Mouse (Mus musculus): ENCODE data around the gene Itpr1.

Itpr1 gene

DNA sequence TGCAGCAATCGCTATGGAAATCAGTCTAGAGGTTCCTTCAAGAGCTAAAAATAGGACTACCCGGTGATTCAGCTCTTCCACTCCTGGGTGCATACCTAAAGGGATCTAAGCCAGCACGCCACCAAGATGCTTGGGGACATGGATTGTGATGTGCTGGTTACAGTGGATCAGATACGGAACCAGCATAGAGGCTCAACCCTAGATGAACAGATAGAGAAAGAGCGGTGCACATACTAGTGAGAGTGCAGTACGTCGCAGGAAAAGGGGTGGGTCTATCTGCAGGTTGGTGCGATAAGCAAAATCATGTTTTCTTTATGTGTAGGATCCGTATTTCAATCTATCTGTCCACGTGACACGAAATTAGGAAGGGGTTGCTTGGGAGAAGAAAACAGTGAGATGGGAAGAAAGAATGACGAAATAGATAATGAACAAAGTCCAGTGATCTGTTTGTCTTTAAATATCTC lies 113.1 kb downstream of the Itpr1 start:
- no peak for DNase-seq (ENCODE audit: low spot score)

DNA sequence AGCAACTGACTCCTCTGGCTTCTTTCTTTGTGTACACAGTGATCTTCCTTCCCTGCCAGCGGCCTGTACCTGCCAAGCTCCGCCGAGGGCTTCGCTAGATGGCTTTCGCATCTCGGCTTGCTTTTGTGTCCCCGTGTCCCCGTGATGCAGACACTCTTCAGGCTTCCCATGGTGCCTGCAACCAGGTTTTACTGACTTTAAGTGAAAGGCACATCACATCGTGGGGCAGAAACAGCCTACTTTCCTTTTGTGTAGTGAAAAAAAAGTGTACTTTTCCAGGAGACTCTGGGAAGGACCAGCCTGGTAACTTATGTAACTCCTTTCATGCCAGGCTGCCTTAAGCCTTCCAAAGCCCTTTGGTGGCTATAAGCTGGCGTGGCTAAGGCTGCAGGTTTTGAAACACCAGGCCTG lies 113.9 kb downstream of the Itpr1 start:
- no peak for DNase-seq (ENCODE audit: low spot score)

DNA sequence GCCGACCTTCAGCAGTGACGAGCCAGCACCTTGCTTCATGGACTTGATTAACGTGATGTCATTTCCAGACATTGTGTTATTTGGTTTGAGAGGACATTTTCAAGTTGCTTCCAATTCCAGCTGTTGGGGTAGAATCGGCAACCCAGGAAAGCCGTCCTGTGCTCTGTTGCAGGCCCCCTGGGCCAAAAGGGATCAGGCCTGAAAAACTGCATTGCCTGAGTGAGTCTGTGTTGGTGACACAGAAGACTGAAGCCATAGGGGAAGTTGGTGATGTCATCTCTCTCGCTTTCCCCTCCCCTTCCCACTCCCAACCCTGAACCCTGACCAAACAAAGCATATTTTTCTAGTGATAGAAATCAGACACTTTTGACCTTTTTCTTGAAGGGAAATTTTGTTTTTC lies 114.7 kb downstream of the Itpr1 start:
- DNase-seq (ENCODE audit: low spot score) = no peak

DNA sequence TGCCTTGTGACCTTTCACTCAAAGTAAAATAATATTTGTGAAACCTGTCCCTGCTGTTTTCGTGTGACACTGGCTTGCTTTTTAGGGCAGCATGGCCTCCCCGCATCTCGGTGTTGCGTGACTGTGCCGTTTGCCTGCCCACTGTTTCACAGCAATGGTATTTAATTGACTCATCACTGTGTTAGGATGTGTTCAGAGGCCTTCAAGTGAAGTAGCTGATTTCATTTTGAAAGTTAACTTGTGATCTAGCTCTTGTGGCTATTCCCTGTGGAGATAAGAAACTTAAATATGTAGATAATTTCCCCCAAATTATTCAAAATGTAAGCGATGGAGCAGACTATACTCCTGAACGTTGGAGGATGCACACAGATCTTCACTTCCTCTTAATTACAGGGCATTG lies 115.4 kb downstream of the Itpr1 start:
- DNase-seq (ENCODE audit: low spot score) = no peak

DNA sequence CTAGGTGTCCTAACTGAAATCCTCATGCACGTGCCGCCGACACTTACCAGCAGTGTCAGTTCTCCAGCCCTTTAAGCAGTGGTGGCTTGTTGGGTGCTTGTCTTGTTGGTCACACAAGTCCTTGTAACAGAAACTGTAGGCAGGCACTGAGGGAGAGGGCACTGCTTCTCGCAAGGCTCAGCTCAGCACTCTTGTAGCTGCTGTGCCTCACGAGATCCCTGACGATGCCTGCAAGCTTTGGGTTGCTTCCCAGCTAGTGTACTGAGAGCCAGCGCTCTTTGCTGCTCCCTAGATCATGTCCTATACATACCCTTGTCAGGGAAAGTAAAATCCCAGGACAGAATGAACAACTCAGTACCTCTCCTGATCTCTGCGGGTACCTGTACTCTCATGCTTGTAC lies 117.6 kb downstream of the Itpr1 start:
- DNase-seq (ENCODE audit: low spot score) = no peak

DNA sequence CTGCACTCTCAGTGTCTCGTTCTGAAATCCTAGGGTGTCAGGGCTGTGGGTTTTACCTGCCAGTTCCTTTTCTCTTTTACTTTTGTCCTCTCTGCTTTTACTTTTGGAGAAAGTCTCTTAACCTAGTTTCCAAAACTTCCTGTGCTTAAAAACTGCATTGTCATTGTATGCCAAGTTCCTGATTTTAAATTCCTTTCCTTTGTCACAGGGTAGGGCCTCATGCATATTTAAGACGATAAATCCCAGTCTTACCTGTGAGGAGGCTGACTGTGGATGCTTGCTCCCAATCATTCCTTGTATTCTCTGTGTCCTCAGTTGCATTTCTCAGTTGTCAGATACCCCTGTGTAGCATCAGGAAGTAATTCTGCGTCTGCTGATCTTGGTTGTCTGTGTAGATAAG lies 118.4 kb downstream of the Itpr1 start:
- DNase-seq (ENCODE audit: low spot score) = no peak

DNA sequence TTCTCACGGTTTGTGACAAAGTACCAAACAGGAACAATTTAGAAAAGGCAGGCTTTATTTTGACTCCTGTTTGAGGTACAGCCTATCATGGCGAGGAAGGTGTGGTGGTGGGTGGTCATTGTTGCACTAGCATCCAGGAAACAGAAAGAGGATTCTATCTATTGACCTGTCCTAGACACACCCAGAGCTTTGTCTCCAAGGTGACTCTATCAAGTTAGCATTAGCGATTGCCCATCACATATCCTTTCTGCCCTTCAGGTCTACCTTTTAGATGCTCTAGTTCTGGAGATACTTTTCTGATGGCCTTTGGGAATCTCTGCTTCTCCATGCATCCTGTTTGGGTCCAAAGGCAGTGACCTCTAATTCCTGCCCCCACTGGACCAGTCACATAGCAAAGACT lies 121.2 kb downstream of the Itpr1 start:
- DNase-seq (ENCODE audit: low spot score) = no peak

DNA sequence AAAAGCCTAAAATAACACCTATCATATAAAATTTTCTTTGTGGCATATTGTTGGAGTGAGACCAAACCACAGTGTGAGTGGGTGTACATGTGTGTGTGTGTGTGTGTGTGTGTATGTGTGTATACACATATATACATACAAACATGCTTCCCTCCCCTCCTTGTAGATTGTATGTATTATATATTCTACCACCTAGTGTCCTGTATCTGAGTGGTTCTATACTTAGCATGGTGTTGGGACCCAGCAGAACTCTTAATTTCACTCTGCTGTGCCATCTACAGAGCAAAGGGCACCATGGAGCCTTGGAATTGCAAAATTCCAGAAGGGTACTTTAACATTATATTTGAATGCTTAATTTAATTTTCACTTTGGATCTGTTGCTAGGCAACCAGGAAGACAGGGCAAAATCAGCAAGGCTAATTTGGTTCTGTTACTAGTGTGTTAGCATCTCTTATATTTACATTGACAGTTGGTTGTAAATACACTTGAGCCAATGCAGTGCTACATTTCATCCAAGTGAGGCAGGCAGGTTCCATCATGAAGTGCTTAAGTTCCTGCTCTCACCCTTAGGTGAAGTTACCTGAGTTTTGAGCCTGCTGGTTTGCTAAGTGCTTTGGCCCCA lies 122.4 kb downstream of the Itpr1 start:
- DNase-seq (ENCODE audit: low spot score) = no peak

DNA sequence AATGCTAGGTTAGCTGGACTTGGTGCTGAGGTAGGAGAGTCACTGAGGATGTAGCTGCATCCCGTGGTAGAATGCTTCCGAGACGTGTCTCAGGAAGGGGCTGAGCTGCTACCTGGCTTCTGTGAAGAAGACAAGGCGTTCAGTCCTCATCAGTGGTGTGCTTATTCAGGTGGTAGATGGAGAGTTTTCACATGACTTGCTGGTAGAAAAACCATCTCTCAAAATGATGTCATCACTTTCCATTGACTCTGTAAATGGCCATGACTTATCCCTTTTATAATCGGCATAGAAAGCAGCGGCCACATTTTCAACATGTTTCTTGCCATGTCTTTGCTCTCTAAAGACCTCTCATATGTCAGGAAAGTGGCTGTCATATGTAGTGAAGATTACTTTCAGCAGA lies 123.6 kb downstream of the Itpr1 start:
- no peak for DNase-seq (ENCODE audit: low spot score)

DNA sequence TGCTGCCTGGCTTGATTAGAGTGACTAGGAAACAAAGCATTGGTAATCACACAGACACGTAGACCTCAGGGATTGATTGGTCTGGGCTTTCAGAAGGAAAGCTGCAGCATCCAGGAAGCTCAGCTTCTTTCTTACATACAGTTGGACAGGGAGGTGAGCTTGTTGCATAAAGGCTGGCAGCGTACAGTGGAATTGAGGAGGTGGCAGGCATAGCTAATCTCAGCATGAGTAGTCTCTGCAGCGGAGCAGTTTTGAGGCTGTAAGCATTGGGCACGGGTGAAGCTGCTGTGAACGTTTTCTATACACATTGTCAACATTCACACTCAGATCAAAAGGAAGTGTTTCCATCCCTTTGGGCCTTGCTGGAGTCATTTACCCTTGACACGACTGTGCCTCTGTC lies 124.4 kb downstream of the Itpr1 start:
- DNase-seq (ENCODE audit: low spot score) = no peak

DNA sequence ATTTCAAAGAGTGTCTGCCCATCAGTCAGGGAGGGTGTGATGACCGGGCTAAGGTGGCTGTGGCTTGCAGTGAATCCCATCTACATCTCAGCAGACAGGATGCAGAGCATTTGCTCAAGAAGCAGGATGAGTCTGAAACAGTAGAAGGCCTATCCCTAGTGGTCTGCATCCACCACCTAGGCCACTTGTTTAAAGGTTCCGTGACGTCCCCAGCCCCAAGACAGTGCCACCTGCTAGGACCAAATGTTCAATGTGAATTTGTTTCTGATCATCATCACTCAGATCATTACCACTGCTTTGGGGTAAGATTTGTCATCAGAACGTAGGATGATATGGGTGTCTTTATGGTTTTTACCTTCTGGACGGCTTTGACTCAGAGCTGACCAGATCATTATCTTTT lies 125.5 kb downstream of the Itpr1 start:
- no peak for DNase-seq (ENCODE audit: low spot score)

DNA sequence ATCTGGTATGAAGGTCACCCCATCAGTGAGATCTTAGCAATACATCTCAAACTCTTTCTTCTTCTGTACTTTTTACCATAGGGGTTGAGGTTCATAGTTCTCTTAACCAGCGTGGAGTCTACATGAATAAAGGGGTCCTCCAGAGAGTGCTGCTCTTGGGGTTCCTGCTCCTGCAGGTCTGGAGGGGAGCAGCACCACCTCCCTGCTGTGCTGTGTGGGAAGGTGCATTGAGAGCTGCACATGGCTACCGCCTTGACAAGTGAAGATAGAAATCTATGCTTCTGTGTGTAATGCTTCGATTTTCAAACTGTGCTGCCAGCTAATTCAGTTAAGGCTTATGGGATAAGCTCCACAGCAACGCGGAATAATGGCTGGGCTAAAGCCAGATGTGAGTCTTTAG lies 130.1 kb downstream of the Itpr1 start:
- no peak for DNase-seq (ENCODE audit: low spot score)

DNA sequence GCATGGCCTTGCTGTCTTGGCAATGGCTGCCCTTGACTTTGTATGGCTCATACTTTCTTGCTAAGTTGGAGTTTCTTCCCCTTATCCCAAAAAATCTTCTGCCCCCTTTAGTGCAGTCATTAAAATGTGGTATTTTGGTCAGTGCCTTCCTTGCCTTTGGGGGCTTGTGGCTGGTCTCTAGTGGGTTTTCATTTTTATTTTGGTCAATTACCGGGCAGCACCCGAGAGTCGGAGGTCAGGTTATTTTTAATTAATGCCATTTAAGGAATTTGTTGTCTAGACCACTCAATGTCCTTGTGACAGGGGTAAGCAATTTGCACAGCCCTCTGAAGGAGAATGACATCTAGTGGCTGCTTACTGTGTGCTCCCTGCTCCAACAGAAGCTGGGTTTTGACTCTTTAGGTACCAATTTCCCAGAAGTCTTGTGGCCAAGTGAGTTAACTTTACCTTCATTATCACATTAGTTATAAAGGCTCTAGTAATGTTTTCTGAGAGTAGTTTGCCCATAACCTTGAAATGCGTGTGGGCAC lies 130.9 kb downstream of the Itpr1 start:
- no peak for DNase-seq (ENCODE audit: low spot score)

DNA sequence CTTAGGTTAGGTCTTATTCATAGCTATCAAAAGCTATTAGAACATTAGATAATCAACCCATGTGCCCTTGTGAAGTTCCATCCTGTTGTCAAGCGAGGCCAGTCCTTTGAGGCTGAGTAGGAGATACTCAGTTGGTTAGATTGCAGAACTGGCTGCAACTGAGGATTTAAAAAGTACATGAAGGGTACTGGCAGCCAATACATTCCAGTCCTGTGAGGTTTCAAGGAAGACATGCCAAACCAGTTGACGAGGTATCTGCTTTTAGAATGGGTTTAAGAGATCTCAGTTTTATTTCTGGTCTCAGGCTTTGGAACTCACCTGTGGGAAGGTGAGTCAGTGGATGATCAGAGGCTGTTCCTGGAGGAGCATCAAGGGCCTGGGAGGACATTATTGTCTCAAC lies 137.9 kb downstream of the Itpr1 start:
- no peak for DNase-seq (ENCODE audit: low spot score)

DNA sequence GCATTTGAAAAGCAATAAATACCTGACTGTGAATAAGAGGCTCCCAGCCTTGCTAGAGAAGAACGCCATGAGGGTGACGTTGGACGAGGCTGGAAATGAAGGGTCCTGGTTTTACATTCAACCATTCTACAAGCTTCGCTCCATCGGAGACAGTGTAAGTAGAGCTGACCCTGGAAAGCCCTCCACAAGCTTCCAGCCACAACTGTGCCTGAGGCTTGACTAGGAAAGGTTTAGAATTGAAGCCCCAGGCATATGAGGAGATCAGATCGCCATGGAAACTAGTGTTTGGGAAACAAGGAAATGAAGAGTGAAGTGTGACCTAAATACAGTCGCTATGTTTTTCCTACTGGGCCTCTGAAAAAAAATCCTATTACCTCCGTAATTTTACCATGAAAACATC lies 139.1 kb downstream of the Itpr1 start:
- no peak for DNase-seq (ENCODE audit: low spot score)

DNA sequence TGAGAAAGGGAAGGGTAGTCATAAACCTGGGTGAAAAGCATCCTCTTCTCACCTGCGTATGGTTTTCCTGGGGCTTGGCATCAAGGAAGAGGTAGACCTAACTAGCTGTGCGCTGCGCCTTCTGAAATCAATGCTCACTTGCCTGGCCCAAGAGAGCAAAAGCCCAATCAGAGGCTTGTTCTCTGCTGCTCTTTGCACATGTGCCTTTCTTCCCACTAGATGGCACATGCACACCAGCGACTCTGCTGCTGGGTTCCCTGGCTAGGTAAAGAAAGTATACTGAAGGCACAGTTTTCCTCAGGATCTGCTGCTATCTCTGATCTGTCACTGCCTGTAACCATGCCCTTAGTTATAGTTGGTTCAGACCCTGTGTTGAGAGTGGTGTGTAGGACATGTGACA lies 154.5 kb downstream of the Itpr1 start:
- DNase-seq (ENCODE audit: low spot score) = no peak

DNA sequence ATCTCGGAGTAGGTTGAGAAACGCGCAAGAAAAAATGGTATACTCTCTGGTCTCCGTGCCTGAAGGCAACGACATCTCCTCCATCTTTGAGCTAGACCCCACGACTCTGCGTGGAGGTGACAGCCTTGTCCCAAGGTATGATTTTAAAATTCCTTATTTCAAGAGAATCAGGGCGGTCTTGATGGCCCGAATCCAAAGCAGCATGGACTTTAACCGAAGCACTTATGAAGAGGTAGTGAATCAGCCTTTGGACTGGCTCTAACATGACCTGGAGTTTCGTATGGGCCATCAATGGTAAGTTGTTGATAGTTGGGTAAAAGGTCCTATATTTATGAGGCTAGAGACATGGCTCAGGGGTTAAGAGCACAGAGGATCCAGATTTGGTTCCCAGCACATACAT lies 156.1 kb downstream of the Itpr1 start:
- DNase-seq (ENCODE audit: low spot score) = no peak

DNA sequence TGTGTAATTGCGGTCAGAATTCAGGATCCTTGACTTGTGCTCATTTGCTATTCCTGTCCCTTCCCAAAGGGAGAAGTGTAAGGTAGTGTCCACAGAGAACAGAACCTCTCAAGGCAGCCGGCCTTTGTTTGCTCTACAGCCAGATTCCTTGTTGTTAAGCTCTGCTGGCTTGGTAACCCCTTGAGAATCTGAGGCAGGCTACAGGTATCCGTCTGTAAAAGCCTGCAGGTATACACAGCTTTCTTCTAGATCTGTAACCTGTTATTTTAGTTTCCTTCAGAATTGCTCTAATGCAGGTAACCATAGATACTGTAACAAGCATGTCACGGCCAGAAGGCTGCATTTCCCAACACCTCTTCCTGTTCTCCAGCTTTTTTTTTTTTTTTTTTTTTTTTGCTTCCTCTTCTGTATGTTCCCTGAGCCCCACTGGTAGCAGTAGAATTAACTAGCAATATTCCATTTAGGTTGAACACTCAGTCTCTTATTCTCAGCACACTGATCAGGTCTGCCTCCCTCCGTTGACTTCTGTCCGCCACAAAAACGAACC lies 158.5 kb downstream of the Itpr1 start:
- DNase-seq (ENCODE audit: low spot score) = no peak

DNA sequence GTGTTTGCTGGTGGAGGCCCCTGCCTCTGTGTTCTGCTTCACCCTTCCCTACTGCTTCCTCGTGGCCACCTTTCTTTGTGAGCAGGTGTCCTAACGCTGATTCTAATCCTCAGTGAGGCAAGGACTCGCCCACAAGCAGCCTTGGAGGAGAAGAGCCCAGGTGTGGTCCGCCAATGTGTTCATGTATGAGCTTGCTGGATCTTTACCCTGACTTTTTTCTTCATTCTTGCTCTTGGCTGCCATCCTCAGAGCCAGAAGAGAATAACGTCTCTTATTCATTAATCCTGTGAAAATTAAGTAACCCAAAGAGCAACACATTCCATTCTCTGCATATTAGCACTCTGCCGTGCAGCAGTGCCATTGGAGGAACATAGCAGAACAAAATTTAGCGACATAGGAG lies 161.1 kb downstream of the Itpr1 start:
- DNase-seq (ENCODE audit: low spot score) = no peak

DNA sequence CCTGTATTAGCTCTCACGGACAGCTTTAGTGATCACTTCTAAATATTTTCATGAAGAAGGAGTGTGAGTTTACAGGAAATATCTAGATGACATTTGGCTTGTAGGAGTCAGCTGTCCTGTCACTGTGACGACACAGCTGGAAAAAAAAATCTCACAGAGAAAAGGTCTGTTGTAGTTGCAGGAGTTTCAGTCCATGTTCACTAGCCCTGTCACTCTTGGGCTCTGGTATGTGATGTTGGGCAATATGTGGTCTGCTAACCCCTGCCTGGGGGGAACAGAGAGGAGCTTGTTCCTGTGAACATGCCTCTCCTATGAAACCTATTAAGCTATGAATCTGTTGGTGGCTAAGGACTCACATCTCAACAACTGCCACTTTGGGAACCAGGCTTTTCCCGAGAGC lies 166.1 kb downstream of the Itpr1 start:
- DNase-seq (ENCODE audit: low spot score) = no peak

DNA sequence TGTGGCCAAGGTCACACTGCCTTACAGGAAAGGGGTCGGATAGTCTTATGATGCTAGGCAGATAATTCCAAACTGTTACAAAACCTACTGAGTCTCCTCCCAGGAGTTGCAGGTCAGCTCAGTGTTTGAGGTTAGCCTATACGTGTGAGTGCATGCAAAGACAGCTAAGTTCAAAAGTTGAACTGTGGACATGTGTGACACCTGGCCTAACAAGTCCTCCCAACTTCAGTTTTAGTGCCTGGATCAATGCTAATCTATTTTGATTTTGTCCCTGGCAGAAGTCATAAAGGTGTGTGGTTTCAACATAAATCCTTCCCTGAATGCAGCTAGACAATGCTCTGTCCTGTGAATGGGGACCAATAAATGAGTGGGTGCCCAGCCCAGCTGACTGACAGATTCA lies 167.3 kb downstream of the Itpr1 start:
- no peak for DNase-seq (ENCODE audit: low spot score)

DNA sequence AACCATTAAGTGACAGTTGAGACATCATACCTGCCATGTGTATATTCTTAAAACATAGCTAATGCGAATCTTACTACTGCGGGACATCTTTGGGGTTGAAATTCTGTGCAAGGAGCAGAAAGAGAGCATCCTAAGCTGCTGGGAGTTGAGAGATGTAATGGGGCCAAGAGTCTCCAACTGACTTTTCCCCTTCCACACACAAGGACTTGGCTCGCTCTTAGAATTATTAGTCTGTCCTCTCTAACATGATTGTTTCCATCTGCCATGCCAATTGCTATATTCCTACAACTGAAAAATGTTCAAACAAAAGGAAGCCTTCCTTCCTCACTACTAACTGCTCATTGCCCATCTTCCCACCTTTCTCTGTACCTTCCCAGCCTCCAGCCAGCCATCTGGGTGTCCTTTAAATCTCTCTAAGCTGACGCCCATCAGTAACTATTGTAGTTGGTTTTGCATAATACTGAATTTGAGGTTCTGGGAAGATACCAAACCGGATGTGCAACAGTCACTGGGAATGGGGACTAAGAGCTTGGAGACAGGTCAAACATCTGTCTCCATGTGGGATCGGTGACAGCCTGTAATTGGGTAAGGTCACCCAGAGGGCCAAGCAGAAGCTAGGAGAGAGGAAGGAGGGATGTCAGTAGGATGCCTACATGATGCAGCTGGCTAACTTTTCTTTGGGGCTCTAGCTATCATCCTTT lies 177.9 kb downstream of the Itpr1 start:
- no peak for DNase-seq (ENCODE audit: low spot score)

DNA sequence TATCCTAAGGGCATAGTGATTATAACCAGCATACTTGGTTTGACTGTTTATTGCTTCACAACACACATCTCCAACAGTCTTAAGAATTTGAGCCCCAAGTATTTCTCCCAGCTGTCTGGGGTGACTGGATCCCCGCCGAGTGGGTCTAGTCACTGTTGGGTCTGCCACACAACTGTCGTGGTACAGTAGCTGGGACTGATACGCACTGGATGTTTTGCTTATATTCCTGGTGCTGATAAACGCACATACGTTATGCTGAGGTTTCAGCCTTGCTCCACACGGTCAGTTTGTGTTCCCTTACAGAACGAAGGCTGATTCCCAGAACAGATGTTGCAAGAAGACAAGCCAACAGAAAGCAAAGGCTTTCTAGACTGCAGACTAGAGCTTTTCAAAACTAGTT lies 180.2 kb downstream of the Itpr1 start:
- DNase-seq (ENCODE audit: low spot score) = no peak

DNA sequence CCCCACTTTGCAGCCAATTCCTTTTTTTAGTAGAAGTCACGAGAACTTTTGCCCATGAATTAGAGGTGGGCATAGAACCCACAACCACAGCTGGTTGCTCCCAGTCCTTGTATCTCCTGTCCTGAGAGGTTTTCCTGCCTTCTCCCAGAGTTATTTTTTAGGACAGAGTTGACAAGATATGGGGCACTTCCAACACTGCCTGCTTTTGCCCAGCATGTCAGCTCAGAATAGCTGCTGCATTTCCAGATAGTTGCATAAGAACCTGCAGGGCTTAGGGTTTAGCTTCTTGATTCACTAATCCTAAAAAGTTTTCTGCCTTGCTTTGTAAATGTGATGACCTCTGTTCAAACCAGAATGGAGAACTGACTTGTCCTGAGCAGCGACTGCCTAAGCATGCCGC lies 185.1 kb downstream of the Itpr1 start:
- no peak for DNase-seq (ENCODE audit: low spot score)
